ENCODE assay signal across 28 mouse cellular contexts in genomic region chr3:109809065-109809464, GRCm38 (mm10).
"Had no signal": no experiment of that assay in that cellular context is flagged by ENCODE, and none has a peak within 500 bp of the region (broad histone marks: within the 10 kb centered on the region; RNA-seq: fewer than 3 reads in every experiment).

No protein-coding gene starts in this region.

- H3K9me3 ChIP-seq: embryonic facial prominence, embryonic 10.5 days; embryonic facial prominence, embryonic 12.5 days; embryonic facial prominence, embryonic 13.5 days; embryonic facial prominence, embryonic 15.5 days; forebrain, embryonic 12.5 days; forebrain, embryonic 13.5 days; forebrain, embryonic 15.5 days had no signal

- H3K4me3 ChIP-seq: embryonic facial prominence, embryonic 10.5 days; embryonic facial prominence, embryonic 12.5 days; embryonic facial prominence, embryonic 13.5 days; embryonic facial prominence, embryonic 15.5 days; erythroblast, embryonic 14.5 days; forebrain, embryonic 10.5 days; forebrain, embryonic 12.5 days; forebrain, embryonic 13.5 days; forebrain, embryonic 15.5 days; gastrocnemius, adult 2 months had no signal

- H3K36me3 ChIP-seq: embryonic facial prominence, embryonic 10.5 days; embryonic facial prominence, embryonic 12.5 days; embryonic facial prominence, embryonic 13.5 days; embryonic facial prominence, embryonic 15.5 days; forebrain, embryonic 10.5 days; forebrain, embryonic 12.5 days; forebrain, embryonic 15.5 days had no signal

- H3K4me1 ChIP-seq: embryonic facial prominence, embryonic 10.5 days; embryonic facial prominence, embryonic 12.5 days; embryonic facial prominence, embryonic 13.5 days; embryonic facial prominence, embryonic 15.5 days; forebrain, embryonic 13.5 days; forebrain, embryonic 15.5 days had no signal

- H3K27ac ChIP-seq: embryonic facial prominence, embryonic 10.5 days; embryonic facial prominence, embryonic 12.5 days; embryonic facial prominence, embryonic 13.5 days; embryonic facial prominence, embryonic 15.5 days; forebrain, embryonic 10.5 days; forebrain, embryonic 12.5 days; forebrain, embryonic 13.5 days; forebrain, embryonic 15.5 days; gastrocnemius, adult 2 months had no signal

- DNase-seq: cerebellum, adult 2 months; cerebellum, adult 8-10 months; cerebellum, adult 9-10 months; cerebellum, adult 9-11 months; cerebellum, postnatal 10 days; cerebellum, postnatal 14 days; cerebellum, postnatal 25 days; cerebellum, postnatal 36 days; embryo, embryonic 11 days; forebrain, postnatal 0 days; gastrocnemius, adult 2 months; gastrocnemius, postnatal 10 days; gastrocnemius, postnatal 14 days; gastrocnemius, postnatal 25 days; gastrocnemius, postnatal 36 days; heart, adult 11 months; heart, adult 18-20 months had no signal

- ATAC-seq: forebrain, embryonic 13.5 days; forebrain, embryonic 14.5 days; forebrain, embryonic 15.5 days; forebrain, embryonic 16.5 days; forebrain, postnatal 0 days had no signal

- H3K27me3 ChIP-seq: embryonic facial prominence, embryonic 12.5 days; embryonic facial prominence, embryonic 13.5 days; embryonic facial prominence, embryonic 15.5 days; forebrain, embryonic 12.5 days; forebrain, embryonic 13.5 days; forebrain, embryonic 15.5 days had no signal

- H3K9ac ChIP-seq: embryonic facial prominence, embryonic 12.5 days; embryonic facial prominence, embryonic 13.5 days; embryonic facial prominence, embryonic 15.5 days; forebrain, embryonic 12.5 days; forebrain, embryonic 13.5 days; forebrain, embryonic 15.5 days; forebrain, postnatal 0 days had no signal

- H3K4me2 ChIP-seq: embryonic facial prominence, embryonic 12.5 days; embryonic facial prominence, embryonic 13.5 days; embryonic facial prominence, embryonic 15.5 days; forebrain, embryonic 12.5 days; forebrain, embryonic 13.5 days; forebrain, embryonic 15.5 days had no signal
